22 mouse cellular contexts compared by ENCODE assay signal in genomic region chr16:43385620-43386210, GRCm38 (mm10).
DNase-seq lines count a peak whose midpoint lies in the region; ATAC-seq and TF ChIP-seq lines count a peak whose summit lies in the region.
"Had no signal": no experiment of that assay in that cellular context is flagged by ENCODE, and none has a peak within 500 bp of the region (broad histone marks: within the 10 kb centered on the region; RNA-seq: fewer than 3 reads in every experiment).

No protein-coding gene starts in this region.

- H3K4me3 ChIP-seq in forebrain, embryonic 14.5 days (ENCODE audit: low read depth, low read length), result no peak overlapping the region
- H3K4me3 ChIP-seq in forebrain, embryonic 12.5 days (replicated peaks), result no peak overlapping the region
- no peak overlapping the region for H3K4me3 ChIP-seq in heart, adult 2 months
- no peak overlapping the region for H3K4me3 ChIP-seq in heart, embryonic 10.5 days
- H3K4me3 ChIP-seq in midbrain, embryonic 11.5 days (ENCODE audit: low read depth, low read length), result no peak overlapping the region
- H3K4me3 ChIP-seq in midbrain, embryonic 14.5 days (replicated peaks; ENCODE audit: low read depth, low read length), result no peak overlapping the region
- no peak overlapping the region for H3K4me3 ChIP-seq in thymus, adult 2 months (ENCODE audit: control insufficient read depth, insufficient read depth, low read length)
- H3K4me3 ChIP-seq: embryonic facial prominence, embryonic 15.5 days; erythroblast, embryonic 14.5 days; forebrain, embryonic 10.5 days; heart, embryonic 15.5 days; hindbrain, embryonic 10.5 days had no signal

- no peak overlapping the region for H3K27ac ChIP-seq in forebrain, embryonic 14.5 days (ENCODE audit: low read depth, low read length)
- no peak overlapping the region for H3K27ac ChIP-seq in forebrain, embryonic 12.5 days
- H3K27ac ChIP-seq in heart, adult 2 months, result peak overlapping the region; percentile 13; the same call in 1 of the 2 replicates
- H3K27ac ChIP-seq in heart, embryonic 10.5 days, result no peak overlapping the region
- no peak overlapping the region for H3K27ac ChIP-seq in midbrain, embryonic 11.5 days (ENCODE audit: low read depth, low read length)
- no peak overlapping the region for H3K27ac ChIP-seq in midbrain, embryonic 14.5 days (replicated peaks; ENCODE audit: low read depth, low read length)
- H3K27ac ChIP-seq in thymus, adult 2 months (ENCODE audit: control insufficient read depth, insufficient read depth, low read length), result no peak overlapping the region
- H3K27ac ChIP-seq: embryonic facial prominence, embryonic 15.5 days; forebrain, embryonic 10.5 days; heart, embryonic 15.5 days; hindbrain, embryonic 10.5 days had no signal

- ATAC-seq in forebrain, embryonic 14.5 days, result 0 out of 2 replicates have a peak, but pooled peaks have one; percentile 20
- ATAC-seq in forebrain, embryonic 12.5 days (ENCODE audit: low FRiP score), result no peak
- ATAC-seq in midbrain, embryonic 11.5 days (ENCODE audit: low FRiP score), result no peak
- ATAC-seq in midbrain, embryonic 14.5 days (ENCODE audit: low FRiP score, low TSS enrichment), result no peak
- ATAC-seq: CD4-positive, CD25-positive, alpha-beta regulatory T cell, adult 4 months; Patski had no signal

- no peak for DNase-seq in forebrain, embryonic 14.5 days (ENCODE audit: low spot score)
- no peak for DNase-seq in heart, adult 2 months
- no peak for DNase-seq in heart, embryonic 10.5 days (ENCODE audit: low spot score)
- DNase-seq in midbrain, embryonic 11.5 days (ENCODE audit: low spot score, missing footprints), result peak; percentile 65
- DNase-seq in midbrain, embryonic 14.5 days, result no peak
- no peak for DNase-seq in thymus, adult 2 months
- DNase-seq: adrenal gland, adult 2 months; adrenal gland, postnatal 25 days; B cell, adult 2 months; cerebellum, adult 8-10 months; cerebellum, postnatal 14 days; embryo, embryonic 11 days; kidney, adult 11 months had no signal

- no peak overlapping the region for H3K4me2 ChIP-seq in forebrain, embryonic 14.5 days (ENCODE audit: low read length)
- H3K4me2 ChIP-seq in forebrain, embryonic 12.5 days, result no peak overlapping the region
- no peak overlapping the region for H3K4me2 ChIP-seq in midbrain, embryonic 11.5 days
- H3K4me2 ChIP-seq in midbrain, embryonic 14.5 days (ENCODE audit: low read length), result no peak overlapping the region
- H3K4me2 ChIP-seq: embryonic facial prominence, embryonic 15.5 days; heart, embryonic 15.5 days; hindbrain, embryonic 14.5 days had no signal

- H3K27me3 ChIP-seq in forebrain, embryonic 14.5 days (replicated peaks; ENCODE audit: control insufficient read depth, insufficient read depth, low read length), result no peaks in the 10 kb centered on the region
- no peaks in the 10 kb centered on the region for H3K27me3 ChIP-seq in forebrain, embryonic 12.5 days
- no peaks in the 10 kb centered on the region for H3K27me3 ChIP-seq in heart, adult 2 months (ENCODE audit: control insufficient read depth, insufficient read depth, low read length)
- H3K27me3 ChIP-seq in heart, embryonic 10.5 days (ENCODE audit: insufficient read depth, poor library complexity, severe bottlenecking), result no peaks in the 10 kb centered on the region
- H3K27me3 ChIP-seq in midbrain, embryonic 11.5 days (ENCODE audit: control insufficient read depth, insufficient read depth, low read length), result no peaks in the 10 kb centered on the region
- H3K27me3 ChIP-seq in midbrain, embryonic 14.5 days (ENCODE audit: control insufficient read depth, insufficient read depth, low read length), result no peaks in the 10 kb centered on the region
- H3K27me3 ChIP-seq in thymus, adult 2 months (ENCODE audit: control insufficient read depth, insufficient read depth, low read length), result no peaks in the 10 kb centered on the region
- H3K27me3 ChIP-seq: embryonic facial prominence, embryonic 15.5 days; heart, embryonic 15.5 days; Patski had no signal

- WGBS in forebrain, embryonic 14.5 days, result 68% methylated on average over 5 of the region's 5 CpGs
- WGBS in forebrain, embryonic 12.5 days, result 70% methylated on average over 5 of the region's 5 CpGs
- 50% methylated on average over 5 of the region's 5 CpGs for WGBS in heart, adult 2 months
- whole genome bisulfite sequencing in heart, embryonic 10.5 days, result 56% methylated on average over 5 of the region's 5 CpGs
- WGBS in midbrain, embryonic 11.5 days, result 68% methylated on average over 5 of the region's 5 CpGs
- WGBS in midbrain, embryonic 14.5 days, result 66% methylated on average over 5 of the region's 5 CpGs
- WGBS in thymus, adult 2 months, result 90% methylated on average over 5 of the region's 5 CpGs

- peaks cover 5% of the 10 kb centered on the region for H3K79me2 ChIP-seq in heart, adult 2 months (replicated peaks; ENCODE audit: control insufficient read depth, insufficient read depth, low read length)

- no peaks in the 10 kb centered on the region for H3K9me3 ChIP-seq in forebrain, embryonic 14.5 days (replicated peaks; ENCODE audit: control insufficient read depth, low read length)
- no peaks in the 10 kb centered on the region for H3K9me3 ChIP-seq in forebrain, embryonic 12.5 days
- H3K9me3 ChIP-seq in heart, embryonic 10.5 days, result no peaks in the 10 kb centered on the region
- H3K9me3 ChIP-seq in midbrain, embryonic 11.5 days (ENCODE audit: control insufficient read depth, low read length), result no peaks in the 10 kb centered on the region
- H3K9me3 ChIP-seq in midbrain, embryonic 14.5 days (ENCODE audit: control insufficient read depth, low read length), result no peaks in the 10 kb centered on the region
- H3K9me3 ChIP-seq: embryonic facial prominence, embryonic 15.5 days; forebrain, embryonic 10.5 days; heart, embryonic 15.5 days; hindbrain, embryonic 10.5 days had no signal

- no peak for TF ChIP-seq POLR2A in heart, adult 2 months (IDR thresholded peaks at IDR 0.05; ENCODE audit: insufficient read depth, low read depth, low read length)
- no peak for TF ChIP-seq POLR2A in thymus, adult 2 months (IDR thresholded peaks at IDR 0.05; ENCODE audit: control insufficient read depth, extremely low read depth, insufficient read depth, low read length, poor library complexity)

- no peak overlapping the region for H3K9ac ChIP-seq in forebrain, embryonic 14.5 days (ENCODE audit: low read length)
- no peak overlapping the region for H3K9ac ChIP-seq in forebrain, embryonic 12.5 days
- no peak overlapping the region for H3K9ac ChIP-seq in heart, adult 2 months (ENCODE audit: low read depth, low read length)
- no peak overlapping the region for H3K9ac ChIP-seq in midbrain, embryonic 11.5 days (ENCODE audit: low read length)
- H3K9ac ChIP-seq in midbrain, embryonic 14.5 days (replicated peaks; ENCODE audit: low read length), result no peak overlapping the region
- H3K9ac ChIP-seq: embryonic facial prominence, embryonic 15.5 days; heart, embryonic 15.5 days; hindbrain, embryonic 14.5 days had no signal

- H3K4me1 ChIP-seq in forebrain, embryonic 14.5 days (ENCODE audit: control insufficient read depth, insufficient read depth, low read length), result peaks cover 3% of the 10 kb centered on the region; the same call in 1 of the 2 replicates
- peaks cover 4% of the 10 kb centered on the region; the same call in 1 of the 2 replicates for H3K4me1 ChIP-seq in forebrain, embryonic 12.5 days
- peaks cover 18% of the 10 kb centered on the region for H3K4me1 ChIP-seq in heart, adult 2 months (ENCODE audit: control insufficient read depth, insufficient read depth, low read length)
- peaks cover 13% of the 10 kb centered on the region; the same call in 1 of the 2 replicates for H3K4me1 ChIP-seq in heart, embryonic 10.5 days
- H3K4me1 ChIP-seq in midbrain, embryonic 11.5 days (ENCODE audit: control insufficient read depth, insufficient read depth, low read length), result 0 out of 2 replicates have a peak, but pooled peaks cover 2% of the 10 kb centered on the region
- H3K4me1 ChIP-seq in midbrain, embryonic 14.5 days (ENCODE audit: control insufficient read depth, insufficient read depth, low read length), result no peaks in the 10 kb centered on the region
- H3K4me1 ChIP-seq in thymus, adult 2 months (replicated peaks; ENCODE audit: control insufficient read depth, insufficient read depth, low read length), result no peaks in the 10 kb centered on the region
- H3K4me1 ChIP-seq: embryonic facial prominence, embryonic 15.5 days; forebrain, embryonic 10.5 days had no signal

- TF ChIP-seq CTCF in heart, adult 2 months (IDR thresholded peaks at IDR 0.05), result no peak
- TF ChIP-seq CTCF in thymus, adult 2 months (IDR thresholded peaks at IDR 0.05; ENCODE audit: borderline replicate concordance, control insufficient read depth, extremely low read depth, insufficient read depth, low read length, poor library complexity), result no peak

- TF ChIP-seq EP300 in heart, adult 2 months (IDR thresholded peaks at IDR 0.05; ENCODE audit: insufficient read depth, low read depth, low read length), result no peak

- intact Hi-C loops in heart, adult 2 months (cut with DNase I), result no loop called here

- no peaks in the 10 kb centered on the region for H3K36me3 ChIP-seq in forebrain, embryonic 14.5 days (ENCODE audit: control insufficient read depth, insufficient read depth, low read length)
- no peaks in the 10 kb centered on the region for H3K36me3 ChIP-seq in forebrain, embryonic 12.5 days (replicated peaks)
- H3K36me3 ChIP-seq in heart, adult 2 months (ENCODE audit: control insufficient read depth, insufficient read depth, low read length), result peaks cover 46% of the 10 kb centered on the region
- H3K36me3 ChIP-seq in heart, embryonic 10.5 days, result no peaks in the 10 kb centered on the region
- H3K36me3 ChIP-seq in midbrain, embryonic 11.5 days (ENCODE audit: control insufficient read depth, insufficient read depth, low read length), result no peaks in the 10 kb centered on the region
- H3K36me3 ChIP-seq in midbrain, embryonic 14.5 days (ENCODE audit: control insufficient read depth, insufficient read depth, low read length), result no peaks in the 10 kb centered on the region
- no peaks in the 10 kb centered on the region for H3K36me3 ChIP-seq in thymus, adult 2 months (ENCODE audit: control insufficient read depth, insufficient read depth, low read length)
- H3K36me3 ChIP-seq: embryonic facial prominence, embryonic 15.5 days; forebrain, embryonic 10.5 days; heart, embryonic 15.5 days; hindbrain, embryonic 10.5 days had no signal
